Mouse (Mus musculus): ENCODE data around the gene Pacsin2. TPM values are rescaled to one million over a fixed set of nuclear protein-coding genes. Genes with fewer than 3 reads are reported as not detected.

Gene Pacsin2
- polyA plus RNA-seq, 1 experiment from 2014 or later = 26.9 TPM

- Histone ChIP-seq H3K4me3 (ENCODE audit: low read length) (no peak overlapping the region), H3K9me3 (ENCODE audit: control insufficient read depth, low read length) (no peaks in the 10 kb centered on the region), H3K4me2 (ENCODE audit: low read length) (no peak overlapping the region), H3K4me1 (ENCODE audit: control insufficient read depth, insufficient read depth, low read depth, low read length) (no peaks in the 10 kb centered on the region), H3K27me3 (replicated peaks; ENCODE audit: control insufficient read depth, insufficient read depth, low read length) (no peaks in the 10 kb centered on the region), H3K27ac (ENCODE audit: low read depth, low read length) (no peak overlapping the region), H3K36me3 (ENCODE audit: control insufficient read depth, insufficient read depth, low read length) (no peaks in the 10 kb centered on the region), H3K9ac (ENCODE audit: low read depth, low read length) (no peak overlapping the region)
- WGBS = 93% methylated on average over 2 of the region's 2 CpGs
- no peak for ATAC-seq
Observed at GRCm38 (mm10) chr15:83445908-83446307, 18.5 kb downstream of the Pacsin2 start.

- Histone ChIP-seq H3K4me3 (ENCODE audit: low read length) (no peak overlapping the region), H3K9ac (ENCODE audit: low read depth, low read length) (no peak overlapping the region), H3K9me3 (ENCODE audit: control insufficient read depth, low read length) (no peaks in the 10 kb centered on the region), H3K36me3 (ENCODE audit: control insufficient read depth, insufficient read depth, low read length) (no peaks in the 10 kb centered on the region), H3K27me3 (replicated peaks; ENCODE audit: control insufficient read depth, insufficient read depth, low read length) (no peaks in the 10 kb centered on the region), H3K4me1 (ENCODE audit: control insufficient read depth, insufficient read depth, low read depth, low read length) (no peaks in the 10 kb centered on the region), H3K4me2 (ENCODE audit: low read length) (no peak overlapping the region), H3K27ac (ENCODE audit: low read depth, low read length) (no peak overlapping the region)
- 66% methylated on average over 5 of the region's 5 CpGs for WGBS
- no peak for ATAC-seq
Observed at GRCm38 (mm10) chr15:83445383-83445782, 19.0 kb downstream of the Pacsin2 start.

GRCm38 (mm10) chr15:83444425-83444824, 20.0 kb downstream of the Pacsin2 start:
- Histone ChIP-seq H3K4me1 (ENCODE audit: control insufficient read depth, insufficient read depth, low read depth, low read length) (no peaks in the 10 kb centered on the region), H3K27ac (ENCODE audit: low read depth, low read length) (no peak overlapping the region), H3K4me2 (ENCODE audit: low read length) (no peak overlapping the region), H3K36me3 (ENCODE audit: control insufficient read depth, insufficient read depth, low read length) (no peaks in the 10 kb centered on the region), H3K9ac (ENCODE audit: low read depth, low read length) (no peak overlapping the region), H3K9me3 (ENCODE audit: control insufficient read depth, low read length) (no peaks in the 10 kb centered on the region), H3K4me3 (ENCODE audit: low read length) (no peak overlapping the region), H3K27me3 (replicated peaks; ENCODE audit: control insufficient read depth, insufficient read depth, low read length) (no peaks in the 10 kb centered on the region)
- WGBS = 84% methylated on average over 6 of the region's 6 CpGs
- no peak for ATAC-seq

GRCm38 (mm10) chr15:83442495-83443037, 21.8 kb downstream of the Pacsin2 start:
- no peaks in the 10 kb centered on the region for H3K27me3 ChIP-seq (replicated peaks; ENCODE audit: control insufficient read depth, insufficient read depth, low read length)
- no peak for ATAC-seq
- 83% methylated on average over 4 of the region's 4 CpGs for WGBS
- H3K4me1 ChIP-seq (ENCODE audit: control insufficient read depth, insufficient read depth, low read depth, low read length) = no peaks in the 10 kb centered on the region
- H3K4me2 ChIP-seq (ENCODE audit: low read length) = no peak overlapping the region
- no peak overlapping the region for H3K9ac ChIP-seq (ENCODE audit: low read depth, low read length)
- no peaks in the 10 kb centered on the region for H3K36me3 ChIP-seq (ENCODE audit: control insufficient read depth, insufficient read depth, low read length)
- no peak overlapping the region for H3K4me3 ChIP-seq (ENCODE audit: low read length)
- no peaks in the 10 kb centered on the region for H3K9me3 ChIP-seq (ENCODE audit: control insufficient read depth, low read length)
- H3K27ac ChIP-seq (ENCODE audit: low read depth, low read length) = no peak overlapping the region

GRCm38 (mm10) chr15:83440726-83441125, 23.7 kb downstream of the Pacsin2 start:
- WGBS = 71% methylated on average over 5 of the region's 5 CpGs
- Histone ChIP-seq H3K27me3 (replicated peaks; ENCODE audit: control insufficient read depth, insufficient read depth, low read length) (no peaks in the 10 kb centered on the region), H3K9me3 (ENCODE audit: control insufficient read depth, low read length) (no peaks in the 10 kb centered on the region), H3K4me1 (ENCODE audit: control insufficient read depth, insufficient read depth, low read depth, low read length) (no peaks in the 10 kb centered on the region), H3K9ac (ENCODE audit: low read depth, low read length) (no peak overlapping the region), H3K36me3 (ENCODE audit: control insufficient read depth, insufficient read depth, low read length) (no peaks in the 10 kb centered on the region), H3K4me3 (ENCODE audit: low read length) (no peak overlapping the region), H3K27ac (ENCODE audit: low read depth, low read length) (no peak overlapping the region), H3K4me2 (ENCODE audit: low read length) (no peak overlapping the region)
- ATAC-seq = no peak

- Histone ChIP-seq H3K4me2 (ENCODE audit: low read length) (no peak overlapping the region), H3K27me3 (replicated peaks; ENCODE audit: control insufficient read depth, insufficient read depth, low read length) (no peaks in the 10 kb centered on the region), H3K36me3 (ENCODE audit: control insufficient read depth, insufficient read depth, low read length) (no peaks in the 10 kb centered on the region), H3K9me3 (ENCODE audit: control insufficient read depth, low read length) (no peaks in the 10 kb centered on the region), H3K9ac (ENCODE audit: low read depth, low read length) (no peak overlapping the region), H3K4me3 (ENCODE audit: low read length) (no peak overlapping the region), H3K27ac (ENCODE audit: low read depth, low read length) (no peak overlapping the region), H3K4me1 (ENCODE audit: control insufficient read depth, insufficient read depth, low read depth, low read length) (no peaks in the 10 kb centered on the region)
- no peak for ATAC-seq
- 64% methylated on average over 9 of the region's 9 CpGs for WGBS
Observed at GRCm38 (mm10) chr15:83436541-83436940, 27.9 kb downstream of the Pacsin2 start.

GRCm38 (mm10) chr15:83435324-83436090, 28.9 kb downstream of the Pacsin2 start:
- Histone ChIP-seq H3K4me3 (ENCODE audit: low read length) (no peak overlapping the region), H3K4me2 (ENCODE audit: low read length) (no peak overlapping the region), H3K9ac (ENCODE audit: low read depth, low read length) (no peak overlapping the region), H3K27ac (ENCODE audit: low read depth, low read length) (no peak overlapping the region), H3K4me1 (ENCODE audit: control insufficient read depth, insufficient read depth, low read depth, low read length) (no peaks in the 10 kb centered on the region), H3K36me3 (ENCODE audit: control insufficient read depth, insufficient read depth, low read length) (no peaks in the 10 kb centered on the region), H3K9me3 (ENCODE audit: control insufficient read depth, low read length) (no peaks in the 10 kb centered on the region), H3K27me3 (replicated peaks; ENCODE audit: control insufficient read depth, insufficient read depth, low read length) (no peaks in the 10 kb centered on the region)
- ATAC-seq = no peak
- WGBS = 78% methylated on average over 8 of the region's 8 CpGs

GRCm38 (mm10) chr15:83434692-83435091, 29.7 kb downstream of the Pacsin2 start:
- Histone ChIP-seq H3K27ac (ENCODE audit: low read depth, low read length) (no peak overlapping the region), H3K4me2 (ENCODE audit: low read length) (no peak overlapping the region), H3K4me1 (ENCODE audit: control insufficient read depth, insufficient read depth, low read depth, low read length) (no peaks in the 10 kb centered on the region), H3K9me3 (ENCODE audit: control insufficient read depth, low read length) (no peaks in the 10 kb centered on the region), H3K4me3 (ENCODE audit: low read length) (no peak overlapping the region), H3K27me3 (replicated peaks; ENCODE audit: control insufficient read depth, insufficient read depth, low read length) (no peaks in the 10 kb centered on the region), H3K9ac (ENCODE audit: low read depth, low read length) (no peak overlapping the region), H3K36me3 (ENCODE audit: control insufficient read depth, insufficient read depth, low read length) (no peaks in the 10 kb centered on the region)
- ATAC-seq = no peak
- 85% methylated on average over 4 of the region's 4 CpGs for WGBS

GRCm38 (mm10) chr15:83433344-83433743, 31.1 kb downstream of the Pacsin2 start:
- Histone ChIP-seq H3K4me3 (ENCODE audit: low read length) (no peak overlapping the region), H3K4me1 (ENCODE audit: control insufficient read depth, insufficient read depth, low read depth, low read length) (no peaks in the 10 kb centered on the region), H3K36me3 (ENCODE audit: control insufficient read depth, insufficient read depth, low read length) (no peaks in the 10 kb centered on the region), H3K27me3 (replicated peaks; ENCODE audit: control insufficient read depth, insufficient read depth, low read length) (no peaks in the 10 kb centered on the region), H3K27ac (ENCODE audit: low read depth, low read length) (no peak overlapping the region), H3K9me3 (ENCODE audit: control insufficient read depth, low read length) (no peaks in the 10 kb centered on the region), H3K4me2 (ENCODE audit: low read length) (no peak overlapping the region), H3K9ac (ENCODE audit: low read depth, low read length) (no peak overlapping the region)
- WGBS = 97% methylated on average over 2 of the region's 2 CpGs
- ATAC-seq = no peak
